ENCODE assay signal across 18 mouse cellular contexts in the genomic region with DNA sequence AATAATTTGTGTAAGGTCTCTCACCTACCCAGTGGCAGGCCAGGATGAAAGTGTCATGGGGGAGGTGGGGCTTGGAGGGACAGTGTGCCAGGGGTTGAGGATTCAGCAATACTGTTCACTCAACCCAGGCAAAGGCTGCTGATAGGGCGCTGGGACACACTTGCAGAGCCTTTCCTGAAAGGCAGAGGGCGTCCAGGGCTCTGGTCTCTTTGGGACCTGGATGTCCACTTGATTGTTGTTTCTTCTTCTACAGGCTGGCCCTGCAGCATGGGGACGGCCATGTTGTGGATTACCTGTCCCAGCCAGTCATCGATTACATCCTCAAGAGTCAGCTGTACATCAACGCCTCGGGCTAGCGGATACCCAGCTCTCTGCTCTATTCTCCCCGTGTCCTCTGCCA.
DNase-seq lines count a peak whose midpoint lies in the region; ATAC-seq and TF ChIP-seq lines count a peak whose summit lies in the region.
"Had no signal": no experiment of that assay in that cellular context is flagged by ENCODE, and none has a peak within 500 bp of the region (broad histone marks: within the 10 kb centered on the region; RNA-seq: fewer than 3 reads in every experiment).

No protein-coding gene starts in this region.

- no peak overlapping the region for H3K4me2 ChIP-seq in intestine, postnatal 0 days (replicated peaks; ENCODE audit: low read depth)
- no peak overlapping the region for H3K4me2 ChIP-seq in intestine, embryonic 16.5 days (ENCODE audit: low read depth, low read length)
- H3K4me2 ChIP-seq in lung, postnatal 0 days (replicated peaks; ENCODE audit: low read depth, low read length), result no peak overlapping the region
- no peak overlapping the region for H3K4me2 ChIP-seq in forebrain, embryonic 16.5 days (ENCODE audit: low read length)
- H3K4me2 ChIP-seq: heart, embryonic 12.5 days; liver, embryonic 15.5 days; midbrain, embryonic 13.5 days had no signal

- no peaks in the 10 kb centered on the region for H3K9me3 ChIP-seq in intestine, postnatal 0 days (ENCODE audit: control insufficient read depth)
- no peaks in the 10 kb centered on the region for H3K9me3 ChIP-seq in intestine, embryonic 16.5 days (ENCODE audit: control insufficient read depth, low read length)
- no peaks in the 10 kb centered on the region for H3K9me3 ChIP-seq in lung, postnatal 0 days (ENCODE audit: low read length)
- no peaks in the 10 kb centered on the region for H3K9me3 ChIP-seq in ES-Bruce4 (replicated peaks; ENCODE audit: control insufficient read depth, insufficient read depth, low read length, poor library complexity, severe bottlenecking)
- no peaks in the 10 kb centered on the region for H3K9me3 ChIP-seq in forebrain, embryonic 16.5 days (ENCODE audit: control insufficient read depth, low read length)
- H3K9me3 ChIP-seq: heart, embryonic 12.5 days; liver, embryonic 15.5 days; midbrain, embryonic 13.5 days had no signal

- H3K4me1 ChIP-seq in intestine, postnatal 0 days (replicated peaks; ENCODE audit: control insufficient read depth, insufficient read depth, low read length), result no peaks in the 10 kb centered on the region
- H3K4me1 ChIP-seq in intestine, embryonic 16.5 days (ENCODE audit: control insufficient read depth, insufficient read depth, low read length), result no peaks in the 10 kb centered on the region
- no peaks in the 10 kb centered on the region for H3K4me1 ChIP-seq in lung, postnatal 0 days (ENCODE audit: insufficient read depth, low read depth, low read length)
- H3K4me1 ChIP-seq in ES-Bruce4 (ENCODE audit: control insufficient read depth, insufficient read depth, low read length), result no peaks in the 10 kb centered on the region
- no peaks in the 10 kb centered on the region for H3K4me1 ChIP-seq in forebrain, embryonic 16.5 days (replicated peaks; ENCODE audit: control insufficient read depth, insufficient read depth, low read length)
- H3K4me1 ChIP-seq: heart, embryonic 12.5 days; liver, embryonic 15.5 days; midbrain, embryonic 13.5 days had no signal

- no peak overlapping the region for H3K27ac ChIP-seq in intestine, postnatal 0 days (ENCODE audit: low read depth, low read length)
- no peak overlapping the region for H3K27ac ChIP-seq in intestine, embryonic 16.5 days (ENCODE audit: low read length)
- no peak overlapping the region for H3K27ac ChIP-seq in lung, postnatal 0 days (ENCODE audit: low read length)
- no peak overlapping the region for H3K27ac ChIP-seq in ES-Bruce4 (ENCODE audit: insufficient read depth, low read length)
- no peak overlapping the region for H3K27ac ChIP-seq in forebrain, embryonic 16.5 days (ENCODE audit: low read length)
- H3K27ac ChIP-seq: liver, embryonic 15.5 days; midbrain, embryonic 13.5 days had no signal

- H3K9ac ChIP-seq in intestine, postnatal 0 days (ENCODE audit: low read depth, low read length), result no peak overlapping the region
- H3K9ac ChIP-seq in intestine, embryonic 16.5 days (ENCODE audit: low read depth, low read length), result no peak overlapping the region
- H3K9ac ChIP-seq in lung, postnatal 0 days (replicated peaks; ENCODE audit: low read depth), result no peak overlapping the region
- no peak overlapping the region for H3K9ac ChIP-seq in ES-Bruce4 (ENCODE audit: low read depth, poor library complexity, severe bottlenecking)
- H3K9ac ChIP-seq in forebrain, embryonic 16.5 days (replicated peaks; ENCODE audit: low read depth, low read length), result no peak overlapping the region
- H3K9ac ChIP-seq: heart, embryonic 12.5 days; liver, embryonic 15.5 days; midbrain, embryonic 13.5 days had no signal

- ATAC-seq in intestine, postnatal 0 days, result no peak
- no peak for ATAC-seq in intestine, embryonic 16.5 days
- no peak for ATAC-seq in lung, postnatal 0 days
- ATAC-seq in forebrain, embryonic 16.5 days, result no peak
- ATAC-seq: hindbrain, embryonic 16.5 days; midbrain, embryonic 13.5 days had no signal

- 86% methylated on average over 8 of the region's 8 CpGs for WGBS in intestine, postnatal 0 days
- WGBS in intestine, embryonic 16.5 days, result 87% methylated on average over 8 of the region's 8 CpGs
- 82% methylated on average over 8 of the region's 8 CpGs for WGBS in lung, postnatal 0 days
- 91% methylated on average over 8 of the region's 8 CpGs for WGBS in forebrain, embryonic 16.5 days

- TF ChIP-seq CTCF in intestine, postnatal 0 days (IDR thresholded peaks at IDR 0.05; ENCODE audit: low read depth), result peak; percentile 54
- TF ChIP-seq CTCF in lung, postnatal 0 days (IDR thresholded peaks at IDR 0.05), result peak; percentile 45
- peak; percentile 50 for TF ChIP-seq CTCF in ES-Bruce4 (IDR thresholded peaks at IDR 0.05; ENCODE audit: low read depth, low read length)

- no peak for TF ChIP-seq EP300 in lung, postnatal 0 days (IDR thresholded peaks at IDR 0.05)
- TF ChIP-seq EP300 in ES-Bruce4 (IDR thresholded peaks at IDR 0.05; ENCODE audit: insufficient read depth, low read depth, low read length), result no peak

- H3K27me3 ChIP-seq in intestine, postnatal 0 days (replicated peaks; ENCODE audit: control insufficient read depth, insufficient read depth, low read length), result no peaks in the 10 kb centered on the region
- no peaks in the 10 kb centered on the region for H3K27me3 ChIP-seq in intestine, embryonic 16.5 days (replicated peaks; ENCODE audit: control insufficient read depth, insufficient read depth, low read length)
- no peaks in the 10 kb centered on the region for H3K27me3 ChIP-seq in lung, postnatal 0 days (replicated peaks; ENCODE audit: insufficient read depth, low read length)
- no peaks in the 10 kb centered on the region for H3K27me3 ChIP-seq in ES-Bruce4 (ENCODE audit: control insufficient read depth, insufficient read depth, low read length, poor library complexity, severe bottlenecking)
- no peaks in the 10 kb centered on the region for H3K27me3 ChIP-seq in forebrain, embryonic 16.5 days (replicated peaks; ENCODE audit: control insufficient read depth, insufficient read depth, low read length)
- H3K27me3 ChIP-seq: heart, embryonic 12.5 days; liver, embryonic 15.5 days; midbrain, embryonic 13.5 days had no signal

- H3K4me3 ChIP-seq in intestine, postnatal 0 days (ENCODE audit: low read depth, low read length), result no peak overlapping the region
- H3K4me3 ChIP-seq in intestine, embryonic 16.5 days (ENCODE audit: low read length), result no peak overlapping the region
- H3K4me3 ChIP-seq in lung, postnatal 0 days (ENCODE audit: low read depth, low read length), result no peak overlapping the region
- no peak overlapping the region for H3K4me3 ChIP-seq in ES-Bruce4 (ENCODE audit: low read depth, low read length)
- no peak overlapping the region for H3K4me3 ChIP-seq in forebrain, embryonic 16.5 days (replicated peaks; ENCODE audit: low read length)
- H3K4me3 ChIP-seq: heart, embryonic 12.5 days; liver, embryonic 15.5 days; midbrain, embryonic 13.5 days had no signal

- DNase-seq in lung, postnatal 0 days (ENCODE audit: low spot score), result peak; percentile 4
- DNase-seq in lung, postnatal 4 days, result no peak
- peak; percentile 13 for DNase-seq in induced T-regulatory cell, adult 2 months (ENCODE audit: low read depth)
- no peak for DNase-seq in adrenal gland, postnatal 4 days (ENCODE audit: low spot score in 2 of 2)
- DNase-seq: adrenal gland, postnatal 25 days; cerebellum, adult 2 months; gastrocnemius, postnatal 36 days; heart, postnatal 36 days; lung, postnatal 36 days; thymus, postnatal 36 days had no signal

- no peak for TF ChIP-seq POLR2A in ES-Bruce4 (IDR thresholded peaks at IDR 0.05; ENCODE audit: insufficient read depth, low read length)

- no peaks in the 10 kb centered on the region for H3K36me3 ChIP-seq in intestine, postnatal 0 days (ENCODE audit: control insufficient read depth, insufficient read depth)
- no peaks in the 10 kb centered on the region for H3K36me3 ChIP-seq in intestine, embryonic 16.5 days (ENCODE audit: control insufficient read depth, insufficient read depth, low read length)
- H3K36me3 ChIP-seq in lung, postnatal 0 days (ENCODE audit: insufficient read depth, low read length), result no peaks in the 10 kb centered on the region
- H3K36me3 ChIP-seq in ES-Bruce4 (ENCODE audit: control insufficient read depth, insufficient read depth, low read length, poor library complexity, severe bottlenecking), result no peaks in the 10 kb centered on the region
- peaks cover 15% of the 10 kb centered on the region for H3K36me3 ChIP-seq in forebrain, embryonic 16.5 days (ENCODE audit: control insufficient read depth, insufficient read depth)
- H3K36me3 ChIP-seq: heart, embryonic 12.5 days; liver, embryonic 15.5 days had no signal

Comparison
In these comparisons a context has a peak if more than half of its experiments do, and no peak if none do; other contexts are left out.
1. DNase-seq: peak in lung, postnatal 0 days (single experiment) and induced T-regulatory cell, adult 2 months (single experiment); none in lung, postnatal 4 days (0 of 2) and adrenal gland, postnatal 4 days (0 of 2).
2. Peak in every context shown above with its lines, with median percentiles within 50 percentile points of each other: CTCF ChIP-seq.